Mouse (Mus musculus): Measurements from ENCODE around the gene Emc4. TPM values are rescaled to one million over a fixed set of nuclear protein-coding genes. Genes with fewer than 3 reads are reported as not detected.

The Emc4 gene
- polyA plus RNA-seq, 1 experiment from 2014 or later: 121 TPM

DNA sequence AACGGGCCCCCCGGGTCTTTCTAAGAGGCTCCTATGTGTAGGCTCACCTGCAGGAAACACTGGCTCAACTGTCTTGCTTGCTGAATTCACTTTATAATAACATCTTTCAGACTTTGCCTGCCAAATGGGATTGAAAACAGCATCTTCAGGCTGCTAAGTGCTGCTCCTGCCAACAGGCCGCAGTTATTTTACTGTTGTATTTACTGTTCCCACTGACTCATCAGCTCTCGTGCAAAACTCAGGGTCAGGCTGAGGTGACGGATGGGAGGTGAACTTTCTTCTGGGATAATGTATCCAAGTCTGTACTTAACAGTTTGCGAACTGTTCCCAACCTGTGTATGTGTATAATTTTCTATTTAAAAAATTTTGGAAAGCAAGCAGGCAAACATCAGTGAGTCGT is 48.9 kb downstream of the Emc4 start:
- DNase-seq (ENCODE audit: low spot score): no peak
- Histone ChIP-seq H3K4me3 (no peak overlapping the region), H3K27me3 (ENCODE audit: low read depth, poor library complexity, severe bottlenecking) (no peaks in the 10 kb centered on the region), H3K9me3 (replicated peaks) (no peaks in the 10 kb centered on the region), H3K27ac (replicated peaks) (no peak overlapping the region), H3K4me1 (no peaks in the 10 kb centered on the region), H3K36me3 (no peaks in the 10 kb centered on the region)
- 89% methylated on average over 7 of the region's 7 CpGs for WGBS

DNA sequence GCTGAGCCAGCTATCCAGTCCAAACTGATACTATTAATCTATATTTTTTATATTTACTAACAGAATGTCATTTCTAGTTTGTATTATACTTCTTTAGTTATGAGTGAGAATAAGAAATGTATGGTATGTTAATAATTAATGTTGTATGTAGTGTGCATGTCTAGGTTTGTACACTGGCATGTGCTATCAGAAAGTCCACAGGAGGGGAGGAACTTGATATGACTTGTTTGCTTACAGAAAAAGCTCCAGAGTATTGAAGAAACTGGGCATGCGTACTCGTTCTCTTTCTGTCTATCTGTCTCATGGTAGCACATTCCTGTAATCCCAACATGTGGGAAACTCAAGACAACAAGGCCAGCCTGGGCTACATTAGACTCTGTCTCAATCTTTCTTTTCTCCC is 49.6 kb downstream of the Emc4 start:
- 91% methylated on average over 2 of the region's 2 CpGs for WGBS
- H3K9me3 ChIP-seq (replicated peaks): no peaks in the 10 kb centered on the region
- H3K27me3 ChIP-seq (ENCODE audit: low read depth, poor library complexity, severe bottlenecking): no peaks in the 10 kb centered on the region
- no peak for DNase-seq (ENCODE audit: low spot score)
- H3K4me1 ChIP-seq: no peaks in the 10 kb centered on the region
- no peaks in the 10 kb centered on the region for H3K36me3 ChIP-seq
- no peak overlapping the region for H3K27ac ChIP-seq (replicated peaks)
- H3K4me3 ChIP-seq: no peak overlapping the region

DNA sequence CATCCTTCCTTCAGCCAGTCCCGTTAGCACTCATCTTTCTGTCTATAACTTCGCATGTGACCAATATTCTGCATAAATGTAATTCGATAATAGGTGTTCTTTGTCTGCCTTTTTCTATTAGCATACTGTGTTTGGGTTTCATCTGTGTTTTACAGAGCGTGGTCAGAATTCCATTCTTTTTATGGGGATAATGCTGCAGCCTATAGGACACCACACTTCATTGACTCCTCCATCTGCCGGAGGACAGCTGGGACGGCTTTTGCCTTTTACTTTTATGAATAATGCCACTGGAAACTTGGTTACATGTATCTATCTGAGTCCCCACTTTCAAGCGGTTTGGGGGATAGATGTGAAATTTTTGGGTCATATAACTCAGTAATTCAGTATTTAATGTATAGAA is 52.2 kb downstream of the Emc4 start:
- no peak overlapping the region for H3K4me3 ChIP-seq
- H3K36me3 ChIP-seq: no peaks in the 10 kb centered on the region
- 91% methylated on average over 7 of the region's 7 CpGs for WGBS

More for the DNA sequence above, 52.2 kb downstream of the Emc4 start:
- Histone ChIP-seq H3K27me3 (ENCODE audit: low read depth, poor library complexity, severe bottlenecking) (no peaks in the 10 kb centered on the region), H3K4me1 (no peaks in the 10 kb centered on the region), H3K9me3 (replicated peaks) (no peaks in the 10 kb centered on the region), H3K27ac (replicated peaks) (no peak overlapping the region)
- DNase-seq (ENCODE audit: low spot score): no peak

Other genes starting within 250 kb of the Emc4 start
- not detected in 2 replicates for gene Olfr1316, start 233.1 kb downstream of the Emc4 start, polyA plus RNA-seq (2016; fragmentation: Nextera tagmentation; extraction: Ambion mirVana)
- not detected in 2 replicates for gene Olfr1317, start 227.7 kb downstream of the Emc4 start, polyA plus RNA-seq (2016; fragmentation: Nextera tagmentation; extraction: Ambion mirVana)
- not detected in 2 replicates for gene Olfr1318, start 213.8 kb downstream of the Emc4 start, polyA plus RNA-seq (2016; fragmentation: Nextera tagmentation; extraction: Ambion mirVana)
- 11.4 and 13.7 TPM in 2 replicates for gene Lpcat4, start 128.6 kb downstream of the Emc4 start, polyA plus RNA-seq (2016; fragmentation: Nextera tagmentation; extraction: Ambion mirVana)
- gene Nutm1, start 108.7 kb downstream of the Emc4 start, polyA plus RNA-seq (2016; fragmentation: Nextera tagmentation; extraction: Ambion mirVana): 0.02 TPM in 1 of 2 replicates, not detected in the other
- gene Nop10, start 106.1 kb downstream of the Emc4 start, polyA plus RNA-seq (2016; fragmentation: Nextera tagmentation; extraction: Ambion mirVana): 178 and 211 TPM in 2 replicates
- 7.4 and 11.3 TPM in 2 replicates for gene Slc12a6, start 102.2 kb downstream of the Emc4 start, polyA plus RNA-seq (2016; fragmentation: Nextera tagmentation; extraction: Ambion mirVana)
- 0.04 TPM in 1 of 2 replicates, not detected in the other for gene Gm21985, start 101.7 kb downstream of the Emc4 start, polyA plus RNA-seq (2016; fragmentation: Nextera tagmentation; extraction: Ambion mirVana)
- 41.2 and 42.2 TPM in 2 replicates for gene Katnbl1, start 11.2 kb upstream of the Emc4 start, polyA plus RNA-seq (2016; fragmentation: Nextera tagmentation; extraction: Ambion mirVana)
- gene Emc7, start 87.0 kb upstream of the Emc4 start, polyA plus RNA-seq (2016; fragmentation: Nextera tagmentation; extraction: Ambion mirVana): 12.0 and 12.3 TPM in 2 replicates
- not detected in 2 replicates for gene Chrm5, start 112.7 kb upstream of the Emc4 start, polyA plus RNA-seq (2016; fragmentation: Nextera tagmentation; extraction: Ambion mirVana)
- 4.7 and 6.7 TPM in 2 replicates for gene Aven, start 124.9 kb upstream of the Emc4 start, polyA plus RNA-seq (2016; fragmentation: Nextera tagmentation; extraction: Ambion mirVana)